Mouse (Mus musculus): Measurements from ENCODE around the gene Tpm3. TPM values are rescaled to one million over a fixed set of nuclear protein-coding genes. Genes with fewer than 3 reads are reported as not detected.
A peak's percentile ranks its signal among the peaks of the same experiment; 100 is the strongest.

The Tpm3 gene
- polyA plus RNA-seq, 1 experiment: 305 TPM

DNA sequence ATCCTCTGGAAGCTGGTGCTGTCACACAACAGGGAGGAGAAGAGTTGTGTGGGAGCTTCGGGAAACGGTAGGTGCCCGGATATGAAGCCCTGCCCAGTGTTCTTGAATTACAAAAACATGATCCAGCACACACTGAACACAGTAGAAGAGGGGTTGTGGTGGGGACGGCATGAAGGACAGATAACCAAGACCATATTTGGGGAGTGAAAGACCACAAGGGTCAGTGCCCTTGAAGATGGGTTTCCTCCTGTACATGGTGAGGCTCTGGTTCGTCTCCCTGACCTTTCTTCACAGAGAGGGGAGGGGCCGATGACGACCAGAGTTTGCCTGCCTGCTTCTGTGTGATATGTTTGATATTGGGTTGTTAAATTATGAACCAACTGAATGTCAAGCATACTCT, 2.8 kb upstream of the Tpm3 start:
- Histone ChIP-seq H3K9ac (ENCODE audit: low read depth, poor library complexity, severe bottlenecking) (no peak overlapping the region), H3K36me3 (ENCODE audit: control insufficient read depth, insufficient read depth, low read length, poor library complexity, severe bottlenecking) (no peaks in the 10 kb centered on the region), H3K4me3 (ENCODE audit: low read depth, low read length) (no peak overlapping the region), H3K4me1 (ENCODE audit: control insufficient read depth, insufficient read depth, low read length) (no peaks in the 10 kb centered on the region), H3K27ac (ENCODE audit: insufficient read depth, low read length) (no peak overlapping the region), H3K9me3 (replicated peaks; ENCODE audit: control insufficient read depth, insufficient read depth, low read length, poor library complexity, severe bottlenecking) (no peaks in the 10 kb centered on the region), H3K27me3 (ENCODE audit: control insufficient read depth, insufficient read depth, low read length, poor library complexity, severe bottlenecking) (no peaks in the 10 kb centered on the region)
- TF ChIP-seq EP300 (IDR thresholded peaks at IDR 0.05; ENCODE audit: insufficient read depth, low read depth, low read length) (no peak), CTCF (IDR thresholded peaks at IDR 0.05; ENCODE audit: low read depth, low read length) (no peak), POLR2A (IDR thresholded peaks at IDR 0.05; ENCODE audit: insufficient read depth, low read length) (no peak)

DNA sequence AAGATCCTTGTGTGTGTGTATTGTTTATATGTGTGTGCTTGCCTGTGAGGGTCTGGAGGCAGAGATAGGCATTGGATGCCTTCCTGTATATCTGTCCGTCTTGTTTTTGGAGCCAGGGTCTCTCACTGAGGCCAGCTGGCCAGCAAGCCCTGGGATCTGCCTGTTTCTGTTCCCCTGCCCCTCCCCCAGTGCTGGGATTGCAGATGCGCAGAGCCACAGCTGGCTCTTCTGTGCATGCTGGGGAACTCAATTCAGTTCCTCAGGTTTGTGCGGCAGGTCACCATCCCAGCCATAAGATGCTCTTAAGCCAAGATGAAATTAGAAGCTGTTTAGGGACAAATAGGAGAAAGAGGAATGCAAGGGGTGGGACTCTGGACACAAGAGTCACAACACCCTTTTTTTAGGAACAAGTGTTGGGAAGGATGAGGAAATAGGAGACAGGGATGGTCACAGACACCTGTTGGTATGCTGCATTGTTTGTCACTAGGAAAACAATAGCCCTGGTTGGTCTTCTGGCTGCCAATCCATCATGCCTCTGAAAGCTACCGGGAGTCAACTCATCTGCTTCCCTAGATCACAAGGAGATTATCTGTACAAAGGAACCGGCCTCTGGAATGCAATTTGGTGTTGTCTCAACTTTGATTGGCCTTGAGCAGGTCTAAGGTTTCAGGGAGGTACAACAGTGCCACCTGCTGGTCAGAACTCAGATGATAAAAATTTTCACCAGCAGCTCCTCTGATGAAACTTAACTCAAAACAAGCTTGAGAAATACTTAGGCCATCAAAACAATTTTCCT, 4.7 kb downstream of the Tpm3 start:
- TF ChIP-seq POLR2A (IDR thresholded peaks at IDR 0.05; ENCODE audit: insufficient read depth, low read length) (no peak), CTCF (IDR thresholded peaks at IDR 0.05; ENCODE audit: low read depth, low read length) (peak; percentile 22), EP300 (IDR thresholded peaks at IDR 0.05; ENCODE audit: insufficient read depth, low read depth, low read length) (0 out of 2 replicates have a peak, but pooled peaks have one; percentile 27)
- peak overlapping the region; percentile 65 for H3K4me3 ChIP-seq (ENCODE audit: low read depth, low read length)
- 0 out of 2 replicates have a peak overlapping the region, but pooled peaks have one; percentile 0 for H3K9ac ChIP-seq (ENCODE audit: low read depth, poor library complexity, severe bottlenecking)

DNA sequence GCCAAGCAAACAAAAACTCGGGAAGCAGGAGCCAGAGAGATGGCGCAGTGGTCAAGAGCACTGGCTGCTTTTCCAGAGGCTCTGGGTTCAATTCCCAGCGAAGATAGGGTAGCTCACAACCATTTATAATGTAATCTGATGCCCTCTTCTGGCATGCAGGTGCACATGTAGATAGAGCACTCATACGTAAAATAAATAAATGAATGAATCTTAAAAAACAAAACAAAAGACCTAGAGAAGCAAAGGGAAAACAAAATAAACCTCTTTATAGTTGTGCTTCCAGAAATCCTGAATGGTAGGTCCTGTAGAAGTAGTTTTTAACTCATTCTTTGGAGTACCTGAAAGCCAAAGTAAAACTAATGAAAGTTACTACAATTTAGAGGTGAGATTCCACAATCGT, 5.8 kb downstream of the Tpm3 start:
- peak overlapping the region; percentile 65; the same call in 1 of the 2 replicates for H3K9ac ChIP-seq (ENCODE audit: low read depth, poor library complexity, severe bottlenecking)
- H3K27me3 ChIP-seq (ENCODE audit: control insufficient read depth, insufficient read depth, low read length, poor library complexity, severe bottlenecking): no peaks in the 10 kb centered on the region
- no peaks in the 10 kb centered on the region for H3K4me1 ChIP-seq (ENCODE audit: control insufficient read depth, insufficient read depth, low read length)
- no peak overlapping the region for H3K27ac ChIP-seq (ENCODE audit: insufficient read depth, low read length)
- no peak for TF ChIP-seq EP300 (IDR thresholded peaks at IDR 0.05; ENCODE audit: insufficient read depth, low read depth, low read length)
- no peak for TF ChIP-seq CTCF (IDR thresholded peaks at IDR 0.05; ENCODE audit: low read depth, low read length)
- no peak for TF ChIP-seq POLR2A (IDR thresholded peaks at IDR 0.05; ENCODE audit: insufficient read depth, low read length)
- H3K4me3 ChIP-seq (ENCODE audit: low read depth, low read length): no peak overlapping the region
- no peaks in the 10 kb centered on the region for H3K36me3 ChIP-seq (ENCODE audit: control insufficient read depth, insufficient read depth, low read length, poor library complexity, severe bottlenecking)
- H3K9me3 ChIP-seq (replicated peaks; ENCODE audit: control insufficient read depth, insufficient read depth, low read length, poor library complexity, severe bottlenecking): no peaks in the 10 kb centered on the region

More for the DNA sequence above, 4.7 kb downstream of the Tpm3 start:
- no peaks in the 10 kb centered on the region for H3K36me3 ChIP-seq (ENCODE audit: control insufficient read depth, insufficient read depth, low read length, poor library complexity, severe bottlenecking)
- peak overlapping the region; percentile 81 for H3K27ac ChIP-seq (ENCODE audit: insufficient read depth, low read length)
- H3K9me3 ChIP-seq (replicated peaks; ENCODE audit: control insufficient read depth, insufficient read depth, low read length, poor library complexity, severe bottlenecking): no peaks in the 10 kb centered on the region
- H3K27me3 ChIP-seq (ENCODE audit: control insufficient read depth, insufficient read depth, low read length, poor library complexity, severe bottlenecking): no peaks in the 10 kb centered on the region
- no peaks in the 10 kb centered on the region for H3K4me1 ChIP-seq (ENCODE audit: control insufficient read depth, insufficient read depth, low read length)

DNA sequence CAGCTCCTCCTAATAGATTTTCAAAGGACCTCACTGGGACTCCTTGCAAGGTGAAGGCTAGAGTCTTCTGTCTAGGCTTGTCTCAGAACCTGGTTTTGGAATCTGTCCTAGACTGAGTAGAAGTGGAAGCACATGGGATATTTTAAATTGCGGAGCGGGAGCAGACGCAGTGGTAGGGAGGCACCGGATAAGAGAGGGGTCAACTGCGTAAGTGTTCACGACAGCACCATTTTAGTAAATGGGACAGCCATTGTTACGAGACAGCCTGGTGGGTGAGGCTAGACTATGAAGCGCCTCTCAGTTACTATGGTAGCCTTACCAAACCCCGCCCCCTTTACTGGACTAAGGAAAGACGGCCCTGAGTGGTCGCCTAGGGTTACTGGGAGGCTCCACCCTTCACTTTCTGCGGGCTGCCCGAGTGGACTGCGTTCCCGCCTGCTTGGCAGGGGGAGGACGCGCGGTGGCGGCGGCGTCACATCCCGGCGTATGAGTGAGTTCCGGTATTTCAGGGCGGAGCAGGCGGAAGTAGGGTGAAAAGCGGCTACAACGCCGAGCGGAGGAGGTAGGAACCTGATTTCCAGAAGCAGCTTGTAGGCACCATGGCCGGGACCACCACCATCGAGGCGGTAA, 6.8 kb downstream of the Tpm3 start:
- Histone ChIP-seq H3K4me1 (ENCODE audit: control insufficient read depth, insufficient read depth, low read length) (no peaks in the 10 kb centered on the region), H3K9me3 (replicated peaks; ENCODE audit: control insufficient read depth, insufficient read depth, low read length, poor library complexity, severe bottlenecking) (no peaks in the 10 kb centered on the region), H3K27ac (ENCODE audit: insufficient read depth, low read length) (peak overlapping the region; percentile 93), H3K4me3 (ENCODE audit: low read depth, low read length) (peak overlapping the region; percentile 85), H3K36me3 (ENCODE audit: control insufficient read depth, insufficient read depth, low read length, poor library complexity, severe bottlenecking) (no peaks in the 10 kb centered on the region), H3K9ac (ENCODE audit: low read depth, poor library complexity, severe bottlenecking) (peak overlapping the region; percentile 92), H3K27me3 (ENCODE audit: control insufficient read depth, insufficient read depth, low read length, poor library complexity, severe bottlenecking) (no peaks in the 10 kb centered on the region)
- TF ChIP-seq EP300 (IDR thresholded peaks at IDR 0.05; ENCODE audit: insufficient read depth, low read depth, low read length) (0 out of 2 replicates have a peak, but pooled peaks have one; percentile 37), POLR2A (IDR thresholded peaks at IDR 0.05; ENCODE audit: insufficient read depth, low read length) (no peak)

DNA sequence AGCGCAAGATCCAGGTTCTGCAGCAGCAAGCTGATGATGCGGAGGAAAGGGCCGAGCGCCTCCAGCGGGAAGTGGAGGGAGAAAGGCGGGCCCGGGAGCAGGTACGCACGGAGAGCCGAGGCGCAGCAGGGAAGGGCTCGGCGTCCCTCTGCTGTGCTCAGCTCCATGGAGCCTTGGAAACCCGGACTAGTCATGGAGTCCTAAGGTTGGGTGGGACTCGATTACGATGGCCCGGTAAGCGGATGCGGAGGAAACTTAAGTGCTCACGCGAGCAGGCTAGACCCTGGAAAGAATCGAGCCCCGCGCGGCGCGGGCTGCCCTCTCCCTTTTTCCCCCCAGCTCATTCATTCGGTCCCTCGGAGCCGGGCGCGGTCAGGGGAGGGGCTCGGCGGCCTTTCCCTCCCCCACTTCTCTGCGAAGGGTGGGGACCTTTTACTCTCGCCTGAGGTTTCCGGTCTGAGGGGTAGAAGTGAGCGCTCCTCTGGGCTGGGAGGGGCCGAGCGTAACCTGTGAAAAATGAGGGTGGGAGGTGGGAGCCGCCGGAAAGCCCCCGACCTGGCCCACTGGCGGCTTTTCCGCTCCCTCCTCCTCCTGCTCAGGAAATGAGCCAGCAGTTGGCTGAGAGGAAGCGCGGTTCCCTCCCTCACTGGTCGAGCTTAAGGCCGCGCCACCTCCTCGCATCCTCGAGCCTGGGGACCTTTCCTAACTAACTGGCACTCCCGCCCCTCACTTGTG, 7.5 kb downstream of the Tpm3 start:
- Histone ChIP-seq H3K27me3 (ENCODE audit: control insufficient read depth, insufficient read depth, low read length, poor library complexity, severe bottlenecking) (no peaks in the 10 kb centered on the region), H3K4me1 (ENCODE audit: control insufficient read depth, insufficient read depth, low read length) (no peaks in the 10 kb centered on the region), H3K9me3 (replicated peaks; ENCODE audit: control insufficient read depth, insufficient read depth, low read length, poor library complexity, severe bottlenecking) (no peaks in the 10 kb centered on the region), H3K27ac (ENCODE audit: insufficient read depth, low read length) (peak overlapping the region; percentile 93), H3K4me3 (ENCODE audit: low read depth, low read length) (peak overlapping the region; percentile 85), H3K9ac (ENCODE audit: low read depth, poor library complexity, severe bottlenecking) (peak overlapping the region; percentile 92), H3K36me3 (ENCODE audit: control insufficient read depth, insufficient read depth, low read length, poor library complexity, severe bottlenecking) (no peaks in the 10 kb centered on the region)
- TF ChIP-seq POLR2A (IDR thresholded peaks at IDR 0.05; ENCODE audit: insufficient read depth, low read length) (peak; percentile 19), CTCF (IDR thresholded peaks at IDR 0.05; ENCODE audit: low read depth, low read length) (no peak), EP300 (IDR thresholded peaks at IDR 0.05; ENCODE audit: insufficient read depth, low read depth, low read length) (0 out of 2 replicates have a peak, but pooled peaks have one; percentile 19)
